Mouse (Mus musculus) brown adipose tissue, adult 24 weeks (tissue): Measurements from ENCODE around the gene Xpo6. TPM values are rescaled to one million over a fixed set of nuclear protein-coding genes. Genes with fewer than 3 reads are reported as not detected.
A peak's percentile ranks its signal among the peaks of the same experiment; 100 is the strongest.

Source experiments
- H3K27ac ChIP-seq: fragments of 200-500 bp; replicated peaks from 2 replicates; pipeline ENCODE4 v1.5.1; 2012; ENCODE audit warnings: low read depth, mild to moderate bottlenecking, low read length
- H3K4me1 ChIP-seq: fragments of 200-500 bp; 2 replicates; pipeline ENCODE4 v1.6.1; 2012; ENCODE audit warnings: low read length, mixed read lengths; ENCODE audit not compliant: control insufficient read depth, insufficient read depth, insufficient read length
- H3K4me3 ChIP-seq: fragments of 200-500 bp; 2 replicates; pipeline ENCODE4 v1.5.1; 2012; ENCODE audit warnings: low read depth, mild to moderate bottlenecking, low read length, moderate library complexity; ENCODE audit not compliant: insufficient read depth
- polyA plus RNA-seq: library from polyadenylated mRNA; stranded (reverse); fragments of >200 nt; gene quantifications from 2 replicates; pipeline ENCODE4 v1.2.4, GENCODE M21; 2012; ENCODE audit not compliant: missing spikeins, insufficient read depth, insufficient read length

Xpo6 gene
- polyA plus RNA-seq, 1 experiment: 19.7 TPM

- Histone ChIP-seq H3K27ac (no peak overlapping the region), H3K4me3 (no peak overlapping the region), H3K4me1 (no peaks in the 10 kb centered on the region)
Observed at GRCm38 (mm10) chr7:126222753-126223152, 22.5 kb upstream of the Xpo6 start.

DNA sequence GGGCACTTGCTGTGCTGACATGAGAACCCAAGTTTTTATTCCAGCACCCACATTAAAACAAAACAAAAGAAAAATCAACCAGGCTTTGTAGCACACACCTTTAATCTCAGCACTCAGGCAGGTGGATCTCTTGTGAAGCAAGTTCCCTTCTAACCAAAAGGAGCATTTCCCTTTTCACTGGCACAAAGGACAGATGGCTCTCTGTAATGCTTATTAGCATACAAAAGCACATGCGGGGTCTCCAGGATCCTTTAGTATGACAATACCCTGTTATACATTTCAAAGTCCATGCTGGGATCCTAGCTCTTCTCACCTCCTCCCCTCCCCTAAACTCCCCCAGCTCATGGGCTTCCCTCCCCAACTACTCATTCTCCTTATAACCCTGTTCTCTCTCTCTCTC lies 20.3 kb upstream of the Xpo6 start:
- no peaks in the 10 kb centered on the region for H3K4me1 ChIP-seq
- H3K4me3 ChIP-seq: no peak overlapping the region
- no peak overlapping the region for H3K27ac ChIP-seq

GRCm38 (mm10) chr7:126218311-126218710 lies 18.0 kb upstream of the Xpo6 start:
- Histone ChIP-seq H3K4me1 (no peaks in the 10 kb centered on the region), H3K27ac (no peak overlapping the region), H3K4me3 (no peak overlapping the region)

DNA sequence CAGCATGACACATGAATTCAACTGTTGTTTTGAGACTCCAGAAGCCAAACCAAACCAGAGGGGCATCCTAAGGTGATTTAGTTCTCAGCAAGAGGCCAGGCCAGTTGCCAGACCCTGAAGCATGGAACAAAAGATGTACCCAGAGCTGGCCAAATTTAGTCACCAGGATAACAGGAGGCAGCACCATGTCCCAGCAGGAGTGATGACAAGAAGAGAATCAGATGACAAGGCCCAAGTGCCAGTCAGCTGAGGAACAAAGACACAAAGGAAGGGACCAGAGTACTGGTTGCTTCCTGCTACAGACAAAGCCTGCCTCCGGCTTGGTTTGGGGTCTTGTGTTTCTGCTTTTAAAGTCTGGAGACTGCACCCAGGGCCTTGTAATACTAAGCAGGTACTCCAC lies 16.6 kb upstream of the Xpo6 start:
- Histone ChIP-seq H3K27ac (no peak overlapping the region), H3K4me3 (no peak overlapping the region), H3K4me1 (no peaks in the 10 kb centered on the region)

DNA sequence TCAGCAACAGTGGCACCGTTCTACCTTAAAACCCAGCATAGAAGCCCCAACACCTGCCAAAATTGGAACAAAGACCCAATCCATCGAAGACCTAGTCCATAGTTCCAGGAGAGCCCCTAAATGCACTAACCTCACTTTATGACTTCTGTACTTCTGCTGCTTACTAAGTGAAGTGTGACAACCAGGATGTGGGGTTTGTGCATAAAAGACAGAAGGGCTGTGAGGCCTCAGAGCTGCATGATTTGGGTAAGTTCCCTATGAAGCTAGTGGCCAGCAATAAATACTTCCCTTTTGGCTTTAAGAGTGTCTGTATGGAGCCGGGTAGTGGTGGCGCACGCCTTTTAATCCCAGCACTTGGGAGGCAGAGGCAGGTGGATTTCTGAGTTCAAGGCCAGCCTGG lies 10.6 kb upstream of the Xpo6 start:
- no peaks in the 10 kb centered on the region for H3K4me1 ChIP-seq
- no peak overlapping the region for H3K4me3 ChIP-seq
- H3K27ac ChIP-seq: no peak overlapping the region

- 0 out of 2 replicates have a peak, but pooled peaks cover 3% of the 10 kb centered on the region for H3K4me1 ChIP-seq
- H3K4me3 ChIP-seq: peak overlapping the region; percentile 85; the same call in 1 of the 2 replicates
- H3K27ac ChIP-seq: no peak overlapping the region
Observed at GRCm38 (mm10) chr7:126200997-126201345, 670 bp upstream of the Xpo6 start.

DNA sequence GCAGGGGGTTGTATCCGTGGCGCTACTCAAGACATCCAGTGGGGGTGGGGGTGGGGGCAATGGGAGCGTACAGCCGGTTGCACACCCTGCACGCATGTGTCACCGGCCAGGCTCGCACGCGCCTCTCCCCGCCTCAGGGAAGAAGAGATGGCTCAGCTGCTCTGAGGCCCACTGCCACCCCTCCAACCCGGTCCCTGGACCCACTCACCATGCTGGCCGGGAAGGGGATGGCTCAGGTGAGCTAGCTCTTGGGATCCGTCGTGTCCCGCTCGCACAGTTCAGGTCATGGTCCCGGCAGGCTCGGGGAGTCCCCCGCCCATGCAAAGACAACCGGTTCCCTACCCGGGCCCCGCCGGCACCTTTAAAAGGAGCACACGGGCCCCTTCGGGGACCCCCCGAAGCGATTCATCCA lies 604 bp downstream of the Xpo6 start:
- Histone ChIP-seq H3K27ac (no peak overlapping the region), H3K4me3 (peak overlapping the region; percentile 85), H3K4me1 (0 out of 2 replicates have a peak, but pooled peaks cover 3% of the 10 kb centered on the region)

GRCm38 (mm10) chr7:126198926-126199325 lies 1.4 kb downstream of the Xpo6 start:
- Histone ChIP-seq H3K4me1 (0 out of 2 replicates have a peak, but pooled peaks cover 3% of the 10 kb centered on the region), H3K27ac (no peak overlapping the region), H3K4me3 (peak overlapping the region; percentile 85)

DNA sequence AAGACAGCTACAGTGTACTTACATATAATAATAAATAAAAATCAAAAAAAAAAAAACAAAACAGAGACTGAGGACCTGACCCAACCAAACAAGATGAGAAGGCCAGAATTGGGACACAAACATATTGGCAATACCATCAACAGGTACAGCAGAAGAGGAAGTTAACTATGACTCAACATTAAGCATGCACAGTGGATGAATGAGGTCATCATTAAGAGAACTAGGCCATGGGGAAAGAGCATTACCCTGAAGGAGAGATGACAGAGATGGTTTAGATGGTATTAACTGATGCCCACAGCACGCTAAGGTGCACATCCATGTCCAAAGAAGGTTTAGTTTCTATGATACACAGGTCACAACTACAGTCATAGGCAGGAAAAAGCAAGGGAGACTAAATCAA lies 6.1 kb downstream of the Xpo6 start:
- Histone ChIP-seq H3K4me1 (0 out of 2 replicates have a peak, but pooled peaks cover 3% of the 10 kb centered on the region), H3K4me3 (no peak overlapping the region), H3K27ac (no peak overlapping the region)

- Histone ChIP-seq H3K27ac (no peak overlapping the region), H3K4me1 (no peaks in the 10 kb centered on the region; the same call in 1 of the 2 replicates), H3K4me3 (no peak overlapping the region)
Observed at GRCm38 (mm10) chr7:126191471-126191870, 8.8 kb downstream of the Xpo6 start.

GRCm38 (mm10) chr7:126189517-126189916 lies 10.8 kb downstream of the Xpo6 start:
- Histone ChIP-seq H3K4me3 (no peak overlapping the region), H3K27ac (no peak overlapping the region), H3K4me1 (peaks cover 2% of the 10 kb centered on the region; the same call in 1 of the 2 replicates)

DNA sequence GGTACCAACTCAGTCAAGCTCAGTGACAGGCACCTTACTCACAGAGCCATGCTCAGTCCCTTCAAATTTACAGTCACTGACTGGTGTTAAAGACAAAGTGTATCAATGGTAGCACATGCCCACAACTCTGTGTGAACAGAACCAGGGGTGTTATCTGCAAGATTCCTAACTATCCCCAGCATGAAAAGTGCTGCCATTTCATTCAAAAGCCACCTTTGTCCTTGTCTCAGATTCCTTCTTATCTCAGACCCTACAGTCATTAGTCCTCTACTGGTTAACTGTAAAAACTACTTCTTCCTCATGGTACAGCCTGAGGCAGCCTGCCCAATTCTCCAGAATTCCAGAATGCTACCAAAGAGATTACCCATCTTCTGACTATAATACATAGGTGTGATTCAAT lies 14.3 kb downstream of the Xpo6 start:
- Histone ChIP-seq H3K27ac (no peak overlapping the region), H3K4me3 (no peak overlapping the region)

DNA sequence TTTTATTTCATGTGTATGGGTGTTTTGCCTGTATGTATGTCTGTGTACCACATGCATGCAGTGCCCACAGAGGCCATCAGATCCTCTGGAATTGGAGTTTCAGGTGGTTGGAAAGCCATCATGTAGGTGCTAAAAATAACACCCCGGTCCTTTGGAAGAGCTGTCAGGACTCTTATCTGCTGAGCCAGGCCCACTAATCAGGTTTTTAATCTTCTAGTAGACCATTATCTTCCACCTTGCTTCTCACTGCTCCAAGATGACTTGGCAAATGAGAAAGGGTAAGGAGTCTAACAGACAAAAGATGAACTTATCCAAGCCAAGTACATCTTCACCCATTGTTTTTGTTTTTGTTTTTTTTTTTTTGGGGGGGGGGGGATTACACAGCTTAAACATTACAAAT lies 16.7 kb downstream of the Xpo6 start:
- Histone ChIP-seq H3K27ac (no peak overlapping the region), H3K4me3 (no peak overlapping the region), H3K4me1 (peaks cover 25% of the 10 kb centered on the region)

More for the DNA sequence above, 14.3 kb downstream of the Xpo6 start:
- H3K4me1 ChIP-seq: peaks cover 12% of the 10 kb centered on the region

GRCm38 (mm10) chr7:126181487-126181886 lies 18.8 kb downstream of the Xpo6 start:
- H3K27ac ChIP-seq: 0 out of 2 replicates have a peak overlapping the region, but pooled peaks have one; percentile 12
- H3K4me3 ChIP-seq: no peak overlapping the region
- peaks cover 31% of the 10 kb centered on the region for H3K4me1 ChIP-seq

DNA sequence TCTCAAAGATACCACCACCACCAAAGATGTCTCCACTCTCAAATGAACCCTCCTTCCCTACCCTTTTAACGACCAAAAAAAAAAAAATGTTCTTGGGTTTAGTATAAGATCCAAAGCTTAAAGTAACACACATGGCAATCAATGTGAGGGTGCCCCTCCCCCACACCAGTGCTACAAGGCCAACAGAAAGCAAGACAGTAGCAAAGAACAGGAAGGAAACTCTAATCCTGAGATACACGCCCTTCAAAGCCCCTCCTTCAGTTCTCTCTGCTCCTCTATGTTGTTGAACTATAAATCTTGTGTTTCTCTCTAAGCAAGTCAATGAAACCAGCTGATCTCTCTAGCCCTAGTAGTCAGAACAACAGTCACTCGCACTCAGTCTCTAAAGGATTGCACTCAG lies 19.3 kb downstream of the Xpo6 start:
- H3K4me1 ChIP-seq: peaks cover 29% of the 10 kb centered on the region
- H3K4me3 ChIP-seq: no peak overlapping the region
- H3K27ac ChIP-seq: 0 out of 2 replicates have a peak overlapping the region, but pooled peaks have one; percentile 12

DNA sequence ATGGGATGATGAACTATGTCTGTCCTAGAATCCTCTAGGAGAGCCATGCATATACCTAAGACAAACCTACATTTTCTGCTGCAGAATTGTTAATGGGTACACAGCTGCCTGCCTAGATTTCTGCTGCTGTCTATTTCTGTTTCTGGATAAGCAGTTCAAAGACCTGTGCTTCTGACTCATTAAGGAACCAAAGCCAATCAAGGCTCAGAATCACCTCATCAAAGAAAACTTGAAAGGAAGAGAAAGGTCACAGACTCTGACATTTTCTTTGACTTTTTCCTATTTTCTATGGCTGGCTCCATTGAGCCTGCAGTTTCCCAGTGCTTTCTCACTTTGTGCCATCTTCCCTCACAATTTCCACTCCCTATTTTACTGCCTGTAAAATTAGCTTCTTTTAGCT lies 21.5 kb downstream of the Xpo6 start:
- no peak overlapping the region for H3K4me3 ChIP-seq
- peaks cover 34% of the 10 kb centered on the region for H3K4me1 ChIP-seq
- no peak overlapping the region for H3K27ac ChIP-seq

- Histone ChIP-seq H3K4me1 (peaks cover 23% of the 10 kb centered on the region), H3K27ac (no peak overlapping the region), H3K4me3 (no peak overlapping the region)
Observed at GRCm38 (mm10) chr7:126175999-126176398, 24.3 kb downstream of the Xpo6 start.
